Mouse (Mus musculus) bone marrow macrophage, adult 2 months (primary cell): ENCODE data around the gene Jpt1.

Source experiments
- CTCF ChIP-seq: IDR thresholded peaks from 2 replicates; pipeline ENCODE4 v1.5.1; 2012; ENCODE audit warnings: low read depth, mild to moderate bottlenecking, low read length, moderate library complexity
- POLR2A ChIP-seq: IDR thresholded peaks from 2 replicates; pipeline ENCODE4 v1.6.1; 2012; ENCODE audit warnings: mild to moderate bottlenecking, low read depth, low read length, borderline replicate concordance

DNA sequence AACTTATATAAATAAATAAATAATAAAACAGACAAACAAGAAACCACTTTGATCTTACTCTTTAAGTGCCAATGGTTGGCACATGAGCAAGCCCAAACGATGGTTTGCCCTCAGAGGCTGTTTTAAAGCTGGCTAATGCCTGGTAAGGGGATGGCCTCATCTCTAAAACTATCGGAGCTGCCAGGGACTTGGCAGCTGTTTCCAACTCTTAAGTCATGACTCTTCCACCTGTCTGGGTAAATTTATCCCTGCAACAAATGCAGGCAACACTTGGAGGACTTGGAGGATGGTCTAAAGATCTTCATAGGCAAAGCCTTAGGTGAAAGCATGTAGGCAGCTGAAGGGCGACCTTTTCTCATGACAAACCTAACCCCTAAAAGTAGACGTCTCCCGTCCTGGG lies 2.8 kb upstream of the Jpt1 start:
- TF ChIP-seq CTCF (no peak), POLR2A (no peak)
